Mouse (Mus musculus): Measurements from ENCODE around the gene Fbrs.

- no peak for TF ChIP-seq EP300 (optimal IDR thresholded peaks at IDR 0.05)
- no peak for TF ChIP-seq CTCF (IDR thresholded peaks at IDR 0.05; ENCODE audit: low read depth)
Observed at GRCm38 (mm10) chr7:127508291-127508690, 29.3 kb downstream of the Fbrs start.

Data from stomach, postnatal 0 days (tissue).